Mouse (Mus musculus): ENCODE measurements at regions not wholly inside any gene's neighbourhood (a gene's known extent, or its start where the extent isn't known, plus 50 kb on each side); places are given as distances from the start of the nearest gene placed in this dataset.
A peak's percentile ranks its signal among the peaks of the same experiment; 100 is the strongest.

DNA sequence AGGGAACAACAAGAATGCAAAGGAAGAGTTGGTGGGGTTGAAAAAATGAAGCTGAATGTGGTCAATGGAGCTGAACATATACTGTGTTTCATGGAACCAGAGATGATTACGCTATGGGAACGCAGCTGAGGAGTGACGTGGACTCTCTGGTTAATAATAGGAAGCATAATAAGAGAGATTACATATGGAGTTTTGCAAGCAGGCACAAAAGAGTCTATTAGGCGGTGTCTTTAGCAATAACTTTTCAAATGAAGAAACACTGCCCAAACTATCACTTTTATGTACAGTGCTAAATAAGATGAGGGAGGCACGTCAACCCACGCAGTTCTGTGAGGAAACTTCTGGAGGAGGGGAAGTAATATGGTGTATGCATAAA lies 172.4 kb upstream of the Cited2 start:
- no peak for DNase-seq (ENCODE audit: low spot score in 2 of 2)

GRCm38 (mm10) chr10:17551869-17552268 lies 171.1 kb upstream of the Cited2 start:
- no peak for DNase-seq (ENCODE audit: low spot score in 2 of 2)

GRCm38 (mm10) chr10:17552277-17552676 lies 170.7 kb upstream of the Cited2 start:
- DNase-seq (ENCODE audit: low spot score in 2 of 2), result no peak

- DNase-seq (ENCODE audit: low spot score in 2 of 2), result no peak
These were observed 166.6 kb upstream of the Cited2 start for GRCm38 (mm10) chr10:17556391-17556790.

GRCm38 (mm10) chr10:17559370-17559955 lies 163.6 kb upstream of the Cited2 start:
- no peak for DNase-seq (ENCODE audit: low spot score in 2 of 2)

- DNase-seq (ENCODE audit: low spot score in 2 of 2), result no peak
These were observed 163.0 kb upstream of the Cited2 start for GRCm38 (mm10) chr10:17559980-17560379.

- no peak for DNase-seq (ENCODE audit: low spot score in 2 of 2)
These were observed 161.6 kb upstream of the Cited2 start for GRCm38 (mm10) chr10:17561466-17561865.

DNA sequence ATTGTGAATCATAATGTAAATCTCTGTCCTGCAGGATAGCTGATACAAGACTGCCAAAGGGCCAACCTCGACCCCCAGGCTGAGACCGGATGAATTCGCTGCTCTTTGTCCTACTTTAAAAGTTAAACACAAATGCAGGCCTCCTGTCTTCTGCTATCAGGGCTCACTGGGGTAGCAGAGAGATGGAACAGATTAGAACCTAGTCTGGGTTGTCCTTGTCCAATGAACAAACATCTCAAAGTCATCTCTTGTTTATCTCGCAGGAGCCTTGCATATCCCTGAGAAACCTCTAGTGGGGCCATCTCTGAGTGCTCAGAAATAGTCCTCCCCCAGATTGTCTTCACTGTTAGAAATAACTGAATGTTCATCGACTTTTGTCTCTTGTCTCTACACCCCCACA lies 161.0 kb upstream of the Cited2 start:
- DNase-seq (ENCODE audit: low spot score in 2 of 2), result no peak

- DNase-seq (ENCODE audit: low spot score in 2 of 2), result peak in 1 of 2 experiments; percentile 18
These were observed 160.3 kb upstream of the Cited2 start for GRCm38 (mm10) chr10:17562410-17563350.

GRCm38 (mm10) chr10:17563351-17563749 lies 159.7 kb upstream of the Cited2 start:
- no peak for DNase-seq (ENCODE audit: low spot score in 2 of 2)

- DNase-seq (ENCODE audit: low spot score in 2 of 2), result no peak
These were observed 158.0 kb upstream of the Cited2 start for GRCm38 (mm10) chr10:17564895-17565620.

GRCm38 (mm10) chr10:17566975-17567374 lies 156.0 kb upstream of the Cited2 start:
- no peak for DNase-seq (ENCODE audit: low spot score in 2 of 2)

DNA sequence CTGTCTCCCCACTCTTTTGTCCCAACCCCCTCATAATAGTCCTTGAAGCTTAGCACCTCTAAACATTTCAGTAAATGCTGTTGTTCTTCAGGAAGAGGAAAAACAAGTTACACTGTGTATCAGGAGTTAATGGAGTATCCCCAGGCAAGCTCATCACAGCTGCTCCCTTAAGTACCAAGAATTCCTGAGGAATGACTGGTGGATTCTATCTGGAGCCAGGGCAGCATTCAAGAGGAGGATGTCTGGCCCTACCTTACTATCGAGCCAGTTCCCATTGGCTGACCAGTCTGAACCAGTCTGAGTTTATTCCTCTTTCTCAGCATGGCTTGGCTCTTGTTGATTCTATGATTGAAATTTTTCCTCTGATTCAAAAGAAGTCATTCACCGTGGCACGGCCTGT lies 155.4 kb upstream of the Cited2 start:
- DNase-seq (ENCODE audit: low spot score in 2 of 2), result no peak

DNA sequence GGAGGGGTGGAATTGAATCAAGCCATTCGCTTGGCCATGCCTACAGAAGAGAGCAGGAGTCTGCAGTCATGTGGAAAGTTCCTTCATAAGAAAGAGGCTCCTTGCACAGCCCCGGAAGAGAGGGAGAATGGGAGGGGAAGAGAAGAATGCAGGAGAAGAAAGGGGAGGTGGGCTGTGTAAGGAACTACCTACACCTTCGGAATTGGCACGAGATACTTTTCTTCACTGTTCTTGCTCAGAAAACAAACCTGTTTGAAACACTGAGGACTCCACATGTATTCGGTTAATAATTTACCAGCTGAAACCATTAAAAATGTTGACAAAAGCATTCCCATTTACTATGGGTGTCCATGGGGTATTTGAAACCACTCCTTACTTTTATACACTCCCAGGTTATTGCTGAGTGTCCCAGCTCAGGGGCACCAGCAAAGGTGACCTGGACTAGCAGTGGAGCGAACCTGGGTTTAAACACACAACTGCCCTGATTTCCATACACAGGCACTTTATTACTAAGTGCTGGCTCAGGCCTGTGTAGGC lies 153.4 kb upstream of the Cited2 start:
- no peak for DNase-seq (ENCODE audit: low spot score in 2 of 2)

DNA sequence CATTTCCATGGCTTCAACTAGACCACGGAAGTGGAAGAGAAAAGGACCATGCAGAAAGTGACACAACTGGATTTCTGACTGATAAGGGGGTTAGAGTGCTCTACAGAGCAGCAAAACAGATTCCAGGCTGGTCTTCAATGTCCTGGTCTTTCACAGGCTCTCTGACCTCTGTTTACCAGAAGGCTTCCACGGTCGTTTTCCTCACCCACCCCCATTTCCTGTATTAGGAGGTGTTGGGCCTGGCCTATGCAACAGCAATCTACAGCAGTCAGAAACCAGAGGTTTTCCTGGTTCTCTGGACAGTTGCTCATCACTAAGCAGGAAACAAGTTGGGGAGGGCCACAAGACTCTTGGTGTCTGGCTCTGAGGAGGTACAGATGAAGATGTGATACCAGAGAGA lies 148.1 kb upstream of the Cited2 start:
- DNase-seq (ENCODE audit: low spot score in 2 of 2), result no peak

DNA sequence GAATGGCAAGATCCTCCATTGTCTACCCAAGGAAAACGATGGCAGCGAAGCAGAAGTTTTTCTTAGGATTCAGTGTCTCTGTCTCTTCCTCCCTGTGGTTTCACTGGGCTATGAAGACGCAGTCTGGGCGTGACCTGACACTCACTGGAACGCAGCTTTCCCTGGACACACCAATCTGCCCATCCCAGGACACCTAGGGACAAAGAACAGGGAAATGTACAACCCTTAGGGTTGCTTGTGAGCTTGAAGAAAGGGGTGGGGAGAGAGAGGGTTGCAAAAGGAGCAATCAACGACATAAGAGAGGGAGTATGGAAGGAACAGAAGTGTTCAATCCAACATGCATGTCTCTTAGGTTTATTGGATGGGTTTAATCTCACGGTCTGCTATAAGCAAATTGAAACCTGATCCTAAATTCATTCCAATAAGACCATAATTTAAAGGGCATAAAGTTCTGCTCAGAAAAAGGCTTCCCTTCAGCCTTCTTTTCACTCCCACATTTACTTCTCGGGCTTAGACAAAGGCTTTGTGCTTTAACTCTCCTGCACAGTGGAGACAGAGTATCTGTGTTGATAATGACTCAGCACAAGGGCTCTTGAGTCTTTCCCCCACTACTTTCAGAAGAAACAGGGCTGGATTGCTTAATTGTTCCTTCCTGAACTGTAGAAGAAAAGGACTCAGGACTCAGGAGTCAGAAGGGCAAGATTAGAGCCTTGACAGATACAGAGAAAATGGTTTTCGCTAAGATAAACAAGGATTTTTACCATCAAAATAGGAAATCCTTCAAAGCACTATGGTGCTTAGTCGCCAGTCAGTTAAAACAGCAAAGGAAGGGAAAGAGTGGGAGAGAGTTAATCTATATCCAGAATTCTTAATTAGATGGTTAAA lies 147.3 kb upstream of the Cited2 start:
- no peak for DNase-seq (ENCODE audit: low spot score in 2 of 2)

DNA sequence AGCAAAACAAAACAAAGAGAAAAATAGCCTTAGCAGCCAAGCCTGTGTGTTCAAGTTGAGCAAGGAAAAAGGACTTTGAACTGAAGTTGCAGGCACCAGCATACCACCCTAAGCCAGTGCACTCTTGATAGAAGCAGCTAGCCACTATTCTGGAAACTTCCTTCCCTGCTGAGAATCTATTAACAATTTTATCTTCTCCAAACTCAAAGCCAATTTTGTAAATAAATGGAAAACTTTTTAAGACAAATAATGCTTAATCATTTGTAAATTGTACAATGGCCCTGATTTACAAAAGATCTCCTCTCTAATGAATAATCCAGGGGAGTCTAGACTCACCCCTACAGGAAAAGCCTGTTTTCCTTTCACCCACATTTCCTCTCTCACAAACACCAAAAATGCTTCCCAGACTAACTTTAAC lies 146.7 kb upstream of the Cited2 start:
- no peak for DNase-seq (ENCODE audit: low spot score in 2 of 2)

- no peak for DNase-seq (ENCODE audit: low spot score in 2 of 2)
These were observed 143.6 kb upstream of the Cited2 start for GRCm38 (mm10) chr10:17579463-17579862.

- no peak for DNase-seq (ENCODE audit: low spot score in 2 of 2)
These were observed 138.2 kb upstream of the Cited2 start for GRCm38 (mm10) chr10:17584842-17585241.

DNA sequence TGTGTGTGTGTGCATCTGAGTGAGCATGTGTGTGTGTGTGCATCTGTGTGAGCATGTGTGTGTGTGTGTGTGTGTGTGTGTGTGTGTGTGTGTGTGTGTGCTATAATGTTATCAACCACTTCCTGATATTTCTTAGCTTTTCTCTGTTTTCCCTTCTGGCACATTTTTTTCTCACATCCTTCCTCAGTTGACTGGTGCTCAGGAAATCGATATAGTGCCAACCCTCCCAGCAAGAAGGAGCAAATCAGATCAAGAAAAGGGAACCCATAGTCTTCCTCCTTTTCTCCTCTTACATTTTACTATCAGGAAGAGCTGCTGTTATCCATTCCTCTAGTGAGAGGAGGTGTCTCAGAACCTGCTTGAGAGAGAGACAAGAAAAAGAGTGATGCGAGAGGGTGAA lies 136.1 kb upstream of the Cited2 start:
- no peak for DNase-seq (ENCODE audit: low spot score in 2 of 2)

DNA sequence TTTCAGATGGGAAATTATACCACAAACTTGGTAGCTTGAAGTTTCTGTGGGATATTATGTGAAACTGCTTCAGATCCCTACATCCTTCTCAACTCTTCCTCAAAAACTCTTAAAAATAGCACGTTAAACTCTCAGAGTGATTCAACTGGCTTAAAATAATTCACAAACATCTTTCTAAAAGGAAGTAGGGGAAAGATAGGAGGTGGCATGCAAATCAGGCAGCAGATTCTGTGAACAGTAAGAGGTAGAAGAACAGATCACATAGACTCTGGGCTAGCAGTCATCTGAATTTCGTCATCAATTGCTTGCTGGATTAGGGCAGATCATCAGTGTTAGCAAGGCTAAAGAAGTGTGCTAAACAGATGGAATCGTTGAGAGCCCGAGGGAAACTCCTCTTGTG lies 133.9 kb upstream of the Cited2 start:
- no peak for DNase-seq (ENCODE audit: low spot score in 2 of 2)
